Mouse (Mus musculus): ENCODE measurements around the gene Actr1b.

- TF ChIP-seq CTCF (IDR thresholded peaks at IDR 0.05; ENCODE audit: low read depth) (no peak), EP300 (optimal IDR thresholded peaks at IDR 0.05) (no peak)
Measured at GRCm38 (mm10) chr1:36743046-36743445, 28.8 kb upstream of the Actr1b start.
